Mouse (Mus musculus) forebrain, embryonic 16.5 days (tissue): ENCODE measurements around the gene Cxcr2. TPM values are rescaled to one million over a fixed set of nuclear protein-coding genes. Genes with fewer than 3 reads are reported as not detected.

Experiments
- ATAC-seq: fragments of 200-750 bp; cut with Nextera tagmentation; 2 replicates; pipeline ENCODE4 v1.8.0; 2017; ENCODE audit warnings: mild to moderate bottlenecking, moderate library complexity
- H3K27ac ChIP-seq: fragments of 300-500 bp; sonication (generic); 2 replicates; pipeline ENCODE4 v1.5.1; 2014; ENCODE audit warnings: low read length, control low read depth
- H3K27me3 ChIP-seq: fragments of 300-500 bp; sonication (generic); replicated peaks from 2 replicates; pipeline ENCODE4 v1.6.1; 2014; ENCODE audit warnings: low read length; ENCODE audit not compliant: control insufficient read depth, insufficient read depth
- H3K36me3 ChIP-seq: fragments of 300-500 bp; sonication (generic); 2 replicates; pipeline ENCODE4 v1.6.1; 2014; ENCODE audit not compliant: control insufficient read depth, insufficient read depth
- H3K4me1 ChIP-seq: fragments of 300-500 bp; sonication (generic); replicated peaks from 2 replicates; pipeline ENCODE4 v1.6.1; 2014; ENCODE audit warnings: low read length; ENCODE audit not compliant: control insufficient read depth, insufficient read depth
- H3K4me2 ChIP-seq: fragments of 300-500 bp; sonication (generic); 2 replicates; pipeline ENCODE4 v1.6.1; 2014; ENCODE audit warnings: mild to moderate bottlenecking, low read length, control low read depth
- H3K4me3 ChIP-seq: fragments of 300-500 bp; sonication (generic); replicated peaks from 2 replicates; pipeline ENCODE4 v1.5.1; 2014; ENCODE audit warnings: mild to moderate bottlenecking, low read length, control low read depth
- H3K9ac ChIP-seq: fragments of 300-500 bp; sonication (generic); replicated peaks from 2 replicates; pipeline ENCODE4 v1.6.1; 2014; ENCODE audit warnings: low read depth, low read length, control low read depth
- H3K9me3 ChIP-seq: fragments of 300-500 bp; sonication (generic); 2 replicates; pipeline ENCODE4 v1.6.1; 2016; ENCODE audit warnings: low read length; ENCODE audit not compliant: control insufficient read depth
- WGBS: fragments of 180-500 bp; shearing (Covaris S2); extraction: QIAGEN DNeasy Blood & Tissue Kit; methylation state at CpG from one replicate; pipeline ENCODE4 v1.1.7; 2014; 5-methylcytosine and 5-hydroxymethylcytosine counted together
- polyA plus RNA-seq: library from polyadenylated mRNA; unstranded; fragments of >200 nt; fragmentation: Nextera tagmentation; extraction: Ambion mirVana; gene quantifications from 2 replicates; pipeline ENCODE4 v1.2.1, GENCODE M21; 2015

Cxcr2 gene
- polyA plus RNA-seq, 1 experiment from 2014 or later = 0.06 TPM

DNA sequence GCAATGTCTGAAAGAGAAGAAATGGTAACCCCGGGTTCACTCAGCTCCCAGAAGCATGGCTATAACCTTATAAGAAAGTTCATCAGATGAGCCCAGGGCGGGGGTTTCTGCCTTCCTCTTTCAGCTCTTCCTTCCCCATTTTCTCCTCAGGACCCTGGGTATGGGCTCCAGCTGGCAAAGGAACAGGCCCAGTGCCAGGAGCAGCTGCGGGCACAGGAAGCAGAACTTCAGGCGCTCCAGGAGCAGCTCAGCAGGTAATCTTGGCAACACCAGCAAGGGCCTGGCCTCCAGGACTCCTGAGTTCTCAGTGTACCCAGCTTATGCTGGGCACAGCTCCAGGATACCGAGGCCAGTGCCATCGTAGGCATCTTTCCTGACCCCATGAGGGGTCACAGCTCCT lies 19.8 kb upstream of the Cxcr2 start:
- Histone ChIP-seq H3K27me3 (no peaks in the 10 kb centered on the region), H3K36me3 (no peaks in the 10 kb centered on the region), H3K27ac (no peak overlapping the region), H3K9ac (no peak overlapping the region), H3K4me1 (no peaks in the 10 kb centered on the region), H3K4me3 (no peak overlapping the region), H3K9me3 (no peaks in the 10 kb centered on the region), H3K4me2 (no peak overlapping the region)
- ATAC-seq = no peak
- 78% methylated on average over 6 of the region's 6 CpGs for WGBS

GRCm38 (mm10) chr1:74135326-74135950 lies 18.4 kb upstream of the Cxcr2 start:
- Histone ChIP-seq H3K27ac (no peak overlapping the region), H3K4me1 (no peaks in the 10 kb centered on the region), H3K9me3 (no peaks in the 10 kb centered on the region), H3K27me3 (no peaks in the 10 kb centered on the region), H3K4me3 (no peak overlapping the region), H3K4me2 (no peak overlapping the region), H3K36me3 (no peaks in the 10 kb centered on the region), H3K9ac (no peak overlapping the region)
- no peak for ATAC-seq
- 85% methylated on average over 6 of the region's 6 CpGs for whole genome bisulfite sequencing

GRCm38 (mm10) chr1:74139415-74139814 lies 14.4 kb upstream of the Cxcr2 start:
- no peak overlapping the region for H3K27ac ChIP-seq
- WGBS = 57% methylated on average over 3 of the region's 3 CpGs

GRCm38 (mm10) chr1:74141781-74142180 lies 12.0 kb upstream of the Cxcr2 start:
- Histone ChIP-seq H3K4me3 (no peak overlapping the region), H3K4me1 (no peaks in the 10 kb centered on the region), H3K9me3 (no peaks in the 10 kb centered on the region), H3K9ac (no peak overlapping the region), H3K36me3 (no peaks in the 10 kb centered on the region), H3K27me3 (no peaks in the 10 kb centered on the region), H3K4me2 (no peak overlapping the region), H3K27ac (no peak overlapping the region)
- WGBS = 80% methylated on average over 8 of the region's 8 CpGs
- ATAC-seq = no peak

More at GRCm38 (mm10) chr1:74139415-74139814, 14.4 kb upstream of the Cxcr2 start:
- Histone ChIP-seq H3K4me1 (no peaks in the 10 kb centered on the region), H3K36me3 (no peaks in the 10 kb centered on the region), H3K4me2 (no peak overlapping the region), H3K9ac (no peak overlapping the region), H3K9me3 (no peaks in the 10 kb centered on the region), H3K27me3 (no peaks in the 10 kb centered on the region), H3K4me3 (no peak overlapping the region)
- ATAC-seq = no peak

GRCm38 (mm10) chr1:74149106-74149885 lies 4.5 kb upstream of the Cxcr2 start:
- no peaks in the 10 kb centered on the region for H3K4me1 ChIP-seq
- WGBS = 95% methylated on average over 6 of the region's 6 CpGs
- H3K9me3 ChIP-seq = no peaks in the 10 kb centered on the region
- no peak overlapping the region for H3K4me2 ChIP-seq
- no peak overlapping the region for H3K9ac ChIP-seq
- ATAC-seq = no peak
- H3K27me3 ChIP-seq = no peaks in the 10 kb centered on the region
- no peak overlapping the region for H3K4me3 ChIP-seq
- no peak overlapping the region for H3K27ac ChIP-seq
- H3K36me3 ChIP-seq = no peaks in the 10 kb centered on the region

GRCm38 (mm10) chr1:74150101-74150500 lies 3.7 kb upstream of the Cxcr2 start:
- H3K9ac ChIP-seq = no peak overlapping the region
- H3K9me3 ChIP-seq = no peaks in the 10 kb centered on the region
- no peaks in the 10 kb centered on the region for H3K36me3 ChIP-seq
- ATAC-seq = no peak
- no peak overlapping the region for H3K4me2 ChIP-seq
- WGBS = 78% methylated on average over 3 of the region's 3 CpGs
- H3K4me3 ChIP-seq = no peak overlapping the region
- no peak overlapping the region for H3K27ac ChIP-seq
- H3K4me1 ChIP-seq = no peaks in the 10 kb centered on the region
- H3K27me3 ChIP-seq = no peaks in the 10 kb centered on the region

- H3K4me3 ChIP-seq = no peak overlapping the region
- H3K27me3 ChIP-seq = no peaks in the 10 kb centered on the region
- H3K36me3 ChIP-seq = no peaks in the 10 kb centered on the region
- 84% methylated on average over 3 of the region's 3 CpGs for WGBS
- ATAC-seq = no peak
- H3K4me2 ChIP-seq = no peak overlapping the region
- H3K4me1 ChIP-seq = no peaks in the 10 kb centered on the region
- no peak overlapping the region for H3K27ac ChIP-seq
- H3K9ac ChIP-seq = no peak overlapping the region
- H3K9me3 ChIP-seq = no peaks in the 10 kb centered on the region
Measured at GRCm38 (mm10) chr1:74151091-74151490, 2.7 kb upstream of the Cxcr2 start.

- WGBS = 93% methylated on average over 6 of the region's 6 CpGs
- Histone ChIP-seq H3K4me3 (no peak overlapping the region), H3K36me3 (no peaks in the 10 kb centered on the region), H3K9ac (no peak overlapping the region), H3K9me3 (no peaks in the 10 kb centered on the region), H3K27ac (no peak overlapping the region), H3K4me1 (no peaks in the 10 kb centered on the region), H3K4me2 (no peak overlapping the region), H3K27me3 (no peaks in the 10 kb centered on the region)
- no peak for ATAC-seq
Measured at GRCm38 (mm10) chr1:74155435-74156012, 1.7 kb downstream of the Cxcr2 start.

- H3K9ac ChIP-seq = no peak overlapping the region
- WGBS = 64% methylated on average over 14 of the region's 14 CpGs
Measured at GRCm38 (mm10) chr1:74156381-74156910, 2.7 kb downstream of the Cxcr2 start.

More at GRCm38 (mm10) chr1:74156381-74156910, 2.7 kb downstream of the Cxcr2 start:
- H3K27me3 ChIP-seq = no peaks in the 10 kb centered on the region
- no peak overlapping the region for H3K4me2 ChIP-seq
- ATAC-seq = no peak
- H3K9me3 ChIP-seq = no peaks in the 10 kb centered on the region
- H3K4me3 ChIP-seq = no peak overlapping the region
- no peaks in the 10 kb centered on the region for H3K4me1 ChIP-seq
- H3K27ac ChIP-seq = no peak overlapping the region
- H3K36me3 ChIP-seq = no peaks in the 10 kb centered on the region
